Mouse (Mus musculus): ENCODE results near the gene Amigo1. TPM values are rescaled to one million over a fixed set of nuclear protein-coding genes. Genes with fewer than 3 reads are reported as not detected.

Amigo1 gene
- polyA plus RNA-seq, 1 experiment = 5.7 TPM

DNA sequence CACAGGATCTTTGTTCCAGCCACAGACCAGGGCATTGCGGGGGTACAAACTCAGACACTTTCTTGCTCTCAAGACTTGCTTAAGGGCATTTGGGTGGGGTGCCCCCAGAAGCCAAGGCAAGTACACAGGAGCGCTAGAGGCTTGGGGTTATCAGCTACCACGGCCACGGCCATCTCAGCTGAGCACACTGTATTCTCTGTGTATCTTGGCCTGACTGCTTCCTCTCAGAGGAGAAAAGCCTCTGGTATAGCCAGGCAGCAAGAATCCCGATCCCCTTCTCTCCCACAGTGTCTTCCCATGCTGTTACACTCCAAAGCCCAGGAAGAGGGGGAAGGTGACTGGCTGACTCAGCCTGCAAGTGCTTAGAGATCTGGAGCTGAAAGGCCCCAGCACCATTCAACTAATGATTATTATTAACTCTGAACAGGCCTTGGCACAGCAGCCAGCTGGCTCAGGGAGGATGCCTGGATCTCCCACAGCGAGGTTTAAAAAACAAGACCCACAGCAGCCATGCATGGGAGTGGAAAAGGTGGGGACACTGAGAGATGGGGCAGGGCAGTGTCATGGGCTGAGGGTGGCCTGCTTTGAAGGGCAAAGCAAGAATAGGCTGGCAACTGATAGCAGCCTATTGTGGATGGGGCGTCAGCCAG is 9.9 kb downstream of the Amigo1 start:
- no peak overlapping the region for H3K27ac ChIP-seq (ENCODE audit: insufficient read depth, low read depth, low read length)
- peaks cover 8% of the 10 kb centered on the region for H3K4me1 ChIP-seq (ENCODE audit: control insufficient read depth, insufficient read depth, low read length)
- TF ChIP-seq POLR2A (IDR thresholded peaks at IDR 0.05; ENCODE audit: borderline replicate concordance, low read depth, low read length) (no peak), CTCF (IDR thresholded peaks at IDR 0.05; ENCODE audit: low read depth, low read length) (no peak)

GRCm38 (mm10) chr3:108197066-108197497 is 10.9 kb downstream of the Amigo1 start:
- peaks cover 13% of the 10 kb centered on the region for H3K4me1 ChIP-seq (ENCODE audit: control insufficient read depth, insufficient read depth, low read length)
- H3K4me3 ChIP-seq (ENCODE audit: insufficient read depth, low read length) = no peak overlapping the region
- TF ChIP-seq CTCF (IDR thresholded peaks at IDR 0.05; ENCODE audit: low read depth, low read length) (no peak), POLR2A (IDR thresholded peaks at IDR 0.05; ENCODE audit: borderline replicate concordance, low read depth, low read length) (no peak)

More for the DNA sequence above, 9.9 kb downstream of the Amigo1 start:
- no peak overlapping the region for H3K4me3 ChIP-seq (ENCODE audit: insufficient read depth, low read length)

GRCm38 (mm10) chr3:108199231-108199630 is 13.1 kb downstream of the Amigo1 start:
- H3K27ac ChIP-seq (ENCODE audit: insufficient read depth, low read depth, low read length) = no peak overlapping the region
- H3K4me3 ChIP-seq (ENCODE audit: insufficient read depth, low read length) = peak overlapping the region; percentile 98; the same call in 1 of the 2 replicates
- H3K4me1 ChIP-seq (ENCODE audit: control insufficient read depth, insufficient read depth, low read length) = peaks cover 13% of the 10 kb centered on the region
- no peak for TF ChIP-seq CTCF (IDR thresholded peaks at IDR 0.05; ENCODE audit: low read depth, low read length)
- TF ChIP-seq POLR2A (IDR thresholded peaks at IDR 0.05; ENCODE audit: borderline replicate concordance, low read depth, low read length) = no peak

More at GRCm38 (mm10) chr3:108197066-108197497, 10.9 kb downstream of the Amigo1 start:
- H3K27ac ChIP-seq (ENCODE audit: insufficient read depth, low read depth, low read length) = no peak overlapping the region

- Histone ChIP-seq H3K4me3 (ENCODE audit: insufficient read depth, low read length) (peak within 1 kb of the TSS; percentile 98), H3K27ac (ENCODE audit: insufficient read depth, low read depth, low read length) (peak within 1 kb of the TSS; percentile 92), H3K4me1 (ENCODE audit: control insufficient read depth, insufficient read depth, low read length) (peaks cover 13% of the 10 kb centered on the region)
- TF ChIP-seq POLR2A (IDR thresholded peaks at IDR 0.05; ENCODE audit: borderline replicate concordance, low read depth, low read length) = 0 out of 2 replicates have a peak, but pooled peaks have one; percentile 73
- peak; percentile 31; the same call in 1 of the 2 replicates for TF ChIP-seq CTCF (IDR thresholded peaks at IDR 0.05; ENCODE audit: low read depth, low read length)
These were observed 14.5 kb downstream of the Amigo1 start, which contains the start of gene Cyb561d1 for GRCm38 (mm10) chr3:108200329-108201323. TSS of gene Cyb561d1 (minus strand) at chr3:108201212.

DNA sequence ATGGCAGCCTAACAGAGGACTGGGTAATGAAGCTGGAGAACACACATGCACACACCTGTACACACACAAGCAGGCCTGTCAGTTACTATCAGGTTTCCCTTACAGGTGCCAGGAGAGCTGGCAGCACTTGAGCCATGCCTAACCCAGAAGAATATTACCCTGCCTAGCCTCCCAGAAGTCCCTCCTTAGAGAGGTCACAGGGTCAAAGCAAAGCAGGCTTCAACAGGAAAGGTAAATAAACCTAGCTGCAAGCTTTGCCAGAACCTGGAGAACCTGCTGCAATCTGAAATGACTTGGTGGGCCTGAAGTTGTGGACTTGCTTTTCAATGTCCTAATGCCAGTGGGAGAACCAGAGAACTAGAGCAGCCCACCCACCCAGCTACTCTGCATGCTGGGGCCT is 16.4 kb downstream of the Amigo1 start:
- H3K4me1 ChIP-seq (ENCODE audit: control insufficient read depth, insufficient read depth, low read length) = peaks cover 13% of the 10 kb centered on the region

GRCm38 (mm10) chr3:108203212-108203611 is 17.1 kb downstream of the Amigo1 start:
- Histone ChIP-seq H3K4me1 (ENCODE audit: control insufficient read depth, insufficient read depth, low read length) (peaks cover 13% of the 10 kb centered on the region), H3K27ac (ENCODE audit: insufficient read depth, low read depth, low read length) (no peak overlapping the region), H3K4me3 (ENCODE audit: insufficient read depth, low read length) (no peak overlapping the region)
- TF ChIP-seq CTCF (IDR thresholded peaks at IDR 0.05; ENCODE audit: low read depth, low read length) (no peak), POLR2A (IDR thresholded peaks at IDR 0.05; ENCODE audit: borderline replicate concordance, low read depth, low read length) (no peak)

More for the DNA sequence above, 16.4 kb downstream of the Amigo1 start:
- Histone ChIP-seq H3K4me3 (ENCODE audit: insufficient read depth, low read length) (no peak overlapping the region), H3K27ac (ENCODE audit: insufficient read depth, low read depth, low read length) (no peak overlapping the region)
- TF ChIP-seq CTCF (IDR thresholded peaks at IDR 0.05; ENCODE audit: low read depth, low read length) = no peak
- TF ChIP-seq POLR2A (IDR thresholded peaks at IDR 0.05; ENCODE audit: borderline replicate concordance, low read depth, low read length) = no peak

- Histone ChIP-seq H3K4me1 (ENCODE audit: control insufficient read depth, insufficient read depth, low read length) (peaks cover 13% of the 10 kb centered on the region), H3K27ac (ENCODE audit: insufficient read depth, low read depth, low read length) (no peak overlapping the region), H3K4me3 (ENCODE audit: insufficient read depth, low read length) (no peak overlapping the region)
- TF ChIP-seq CTCF (IDR thresholded peaks at IDR 0.05; ENCODE audit: low read depth, low read length) (peak; percentile 92), POLR2A (IDR thresholded peaks at IDR 0.05; ENCODE audit: borderline replicate concordance, low read depth, low read length) (no peak)
These were observed 17.6 kb downstream of the Amigo1 start for GRCm38 (mm10) chr3:108203621-108204325.

- TF ChIP-seq POLR2A (IDR thresholded peaks at IDR 0.05; ENCODE audit: borderline replicate concordance, low read depth, low read length) (no peak), CTCF (IDR thresholded peaks at IDR 0.05; ENCODE audit: low read depth, low read length) (no peak)
- Histone ChIP-seq H3K4me3 (ENCODE audit: insufficient read depth, low read length) (no peak overlapping the region), H3K27ac (ENCODE audit: insufficient read depth, low read depth, low read length) (no peak overlapping the region), H3K4me1 (ENCODE audit: control insufficient read depth, insufficient read depth, low read length) (peaks cover 8% of the 10 kb centered on the region)
These were observed 18.3 kb downstream of the Amigo1 start for GRCm38 (mm10) chr3:108204470-108204869.

GRCm38 (mm10) chr3:108205601-108206000 is 19.5 kb downstream of the Amigo1 start:
- TF ChIP-seq CTCF (IDR thresholded peaks at IDR 0.05; ENCODE audit: low read depth, low read length) = no peak
- TF ChIP-seq POLR2A (IDR thresholded peaks at IDR 0.05; ENCODE audit: borderline replicate concordance, low read depth, low read length) = no peak
- Histone ChIP-seq H3K27ac (ENCODE audit: insufficient read depth, low read depth, low read length) (no peak overlapping the region), H3K4me3 (ENCODE audit: insufficient read depth, low read length) (no peak overlapping the region), H3K4me1 (ENCODE audit: control insufficient read depth, insufficient read depth, low read length) (peaks cover 4% of the 10 kb centered on the region)

Data from bone marrow macrophage, adult 2 months (primary cell).